In the genomic region with DNA sequence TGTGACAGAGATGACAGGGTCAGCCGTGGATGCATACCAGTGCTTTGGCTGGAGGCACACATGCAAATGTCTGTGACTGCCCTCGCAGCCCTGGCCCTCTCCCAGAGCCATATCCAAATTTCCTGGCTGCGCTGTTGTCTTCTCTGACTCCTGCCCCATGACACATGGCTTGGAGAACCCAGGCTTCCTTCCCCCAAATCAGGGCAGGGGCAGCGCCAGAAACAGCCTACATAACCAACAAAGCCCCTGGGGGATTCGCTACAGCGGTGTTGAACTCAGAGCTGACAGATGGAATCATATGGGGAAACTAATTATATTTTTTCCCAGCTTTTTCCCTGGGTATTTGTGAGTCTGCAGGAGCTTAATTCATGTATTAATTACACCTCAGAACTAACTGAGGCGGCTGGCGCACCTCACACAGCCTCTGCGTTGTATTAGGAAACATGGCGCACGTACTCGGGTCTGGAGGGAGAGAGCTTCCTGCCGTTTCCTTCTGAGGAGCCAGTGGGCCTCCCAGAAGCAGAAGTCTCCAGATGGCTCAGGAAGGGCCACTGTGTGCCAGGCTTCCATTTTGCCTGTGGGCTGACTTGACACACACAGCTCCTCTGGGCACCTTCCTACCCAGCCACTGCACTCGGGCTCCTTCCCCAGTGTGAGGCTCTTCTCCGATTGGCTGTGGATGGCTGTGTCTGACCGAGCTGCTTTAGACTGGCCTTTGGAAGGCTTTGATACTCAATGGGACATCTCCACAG, we compare ENCODE assay signal across 24 mouse cellular contexts. TPM values are rescaled to one million over a fixed set of nuclear protein-coding genes. Genes with fewer than 3 reads are reported as not detected.
DNase-seq lines count a peak whose midpoint lies in the region; ATAC-seq and TF ChIP-seq lines count a peak whose summit lies in the region.
"Had no signal": no experiment of that assay in that cellular context is flagged by ENCODE, and none has a peak within 500 bp of the region (broad histone marks: within the 10 kb centered on the region; RNA-seq: fewer than 3 reads in every experiment).

No protein-coding gene starts in this region.

- H3K27ac ChIP-seq in embryonic facial prominence, embryonic 14.5 days (replicated peaks; ENCODE audit: low read depth, low read length): no peak overlapping the region
- no peak overlapping the region for H3K27ac ChIP-seq in embryonic facial prominence, embryonic 10.5 days (replicated peaks)
- no peak overlapping the region for H3K27ac ChIP-seq in stomach, embryonic 14.5 days (ENCODE audit: low read length)
- H3K27ac ChIP-seq in stomach, postnatal 0 days (replicated peaks): no peak overlapping the region
- H3K27ac ChIP-seq in midbrain, embryonic 13.5 days: no peak overlapping the region
- no peak overlapping the region for H3K27ac ChIP-seq in lung, postnatal 0 days (ENCODE audit: low read length)
- H3K27ac ChIP-seq: embryonic facial prominence, embryonic 12.5 days; gastrocnemius, adult 2 months; heart, embryonic 15.5 days; left cerebral cortex, adult 2 months; limb, embryonic 12.5 days; liver, embryonic 14.5 days had no signal

- no peak for TF ChIP-seq EP300 in stomach, postnatal 0 days (optimal IDR thresholded peaks at IDR 0.05)
- TF ChIP-seq EP300 in lung, postnatal 0 days (IDR thresholded peaks at IDR 0.05): no peak

- ATAC-seq in embryonic facial prominence, embryonic 14.5 days (ENCODE audit: low read depth): peak; percentile 44; the same call in 1 of the 2 replicates
- 0 out of 2 replicates have a peak, but pooled peaks have one; percentile 31 for ATAC-seq in stomach, embryonic 14.5 days (ENCODE audit: insufficient number of reproducible peaks, insufficient read depth, low FRiP score, low read depth)
- ATAC-seq in stomach, postnatal 0 days (ENCODE audit: low FRiP score, low TSS enrichment): no peak
- ATAC-seq in midbrain, embryonic 13.5 days: peak; percentile 51
- ATAC-seq in frontal cortex, adult (ENCODE audit: low TSS enrichment): no peak
- ATAC-seq in lung, postnatal 0 days: no peak

- H3K4me3 ChIP-seq in embryonic facial prominence, embryonic 14.5 days (ENCODE audit: low read depth, low read length): no peak overlapping the region
- H3K4me3 ChIP-seq in embryonic facial prominence, embryonic 10.5 days: no peak overlapping the region
- no peak overlapping the region for H3K4me3 ChIP-seq in stomach, embryonic 14.5 days (ENCODE audit: low read depth, low read length)
- H3K4me3 ChIP-seq in stomach, postnatal 0 days (ENCODE audit: low read depth, low read length): no peak overlapping the region
- no peak overlapping the region for H3K4me3 ChIP-seq in midbrain, embryonic 13.5 days (replicated peaks)
- H3K4me3 ChIP-seq in lung, postnatal 0 days (ENCODE audit: low read depth, low read length): no peak overlapping the region
- H3K4me3 ChIP-seq: embryonic facial prominence, embryonic 12.5 days; gastrocnemius, adult 2 months; heart, embryonic 15.5 days; left cerebral cortex, adult 2 months; limb, embryonic 12.5 days; megakaryocyte, embryonic 14.5 days had no signal

- H3K9me3 ChIP-seq in embryonic facial prominence, embryonic 14.5 days (ENCODE audit: control insufficient read depth, low read length): no peaks in the 10 kb centered on the region
- peaks cover 3% of the 10 kb centered on the region; the same call in 1 of the 2 replicates for H3K9me3 ChIP-seq in embryonic facial prominence, embryonic 10.5 days
- H3K9me3 ChIP-seq in stomach, embryonic 14.5 days (ENCODE audit: control insufficient read depth, low read depth, low read length): no peaks in the 10 kb centered on the region
- H3K9me3 ChIP-seq in stomach, postnatal 0 days (ENCODE audit: control insufficient read depth, low read length): no peaks in the 10 kb centered on the region
- H3K9me3 ChIP-seq in midbrain, embryonic 13.5 days: no peaks in the 10 kb centered on the region
- H3K9me3 ChIP-seq in lung, postnatal 0 days (ENCODE audit: low read length): no peaks in the 10 kb centered on the region
- H3K9me3 ChIP-seq: embryonic facial prominence, embryonic 12.5 days; heart, embryonic 15.5 days; limb, embryonic 12.5 days had no signal

- WGBS in embryonic facial prominence, embryonic 14.5 days: 72% methylated on average over 16 of the region's 16 CpGs
- WGBS in embryonic facial prominence, embryonic 10.5 days: 86% methylated on average over 16 of the region's 16 CpGs
- WGBS in stomach, embryonic 14.5 days: 87% methylated on average over 16 of the region's 16 CpGs
- WGBS in stomach, postnatal 0 days: 83% methylated on average over 16 of the region's 16 CpGs
- 67% methylated on average over 16 of the region's 16 CpGs for WGBS in midbrain, embryonic 13.5 days
- WGBS in lung, postnatal 0 days: 79% methylated on average over 16 of the region's 16 CpGs

- H3K4me2 ChIP-seq in embryonic facial prominence, embryonic 14.5 days (ENCODE audit: low read depth, low read length): no peak overlapping the region
- no peak overlapping the region for H3K4me2 ChIP-seq in stomach, embryonic 14.5 days (replicated peaks; ENCODE audit: low read depth, low read length)
- no peak overlapping the region for H3K4me2 ChIP-seq in stomach, postnatal 0 days (replicated peaks; ENCODE audit: low read depth)
- no peak overlapping the region for H3K4me2 ChIP-seq in midbrain, embryonic 13.5 days (replicated peaks)
- H3K4me2 ChIP-seq in lung, postnatal 0 days (replicated peaks; ENCODE audit: low read depth, low read length): no peak overlapping the region
- H3K4me2 ChIP-seq: embryonic facial prominence, embryonic 12.5 days; heart, embryonic 15.5 days; limb, embryonic 12.5 days had no signal

- no peak for TF ChIP-seq CTCF in stomach, postnatal 0 days (IDR thresholded peaks at IDR 0.05; ENCODE audit: low read depth)
- no peak for TF ChIP-seq CTCF in lung, postnatal 0 days (IDR thresholded peaks at IDR 0.05)

- no peak overlapping the region for H3K9ac ChIP-seq in embryonic facial prominence, embryonic 14.5 days (ENCODE audit: low read depth, low read length)
- H3K9ac ChIP-seq in stomach, embryonic 14.5 days (replicated peaks; ENCODE audit: low read depth, low read length): no peak overlapping the region
- no peak overlapping the region for H3K9ac ChIP-seq in stomach, postnatal 0 days (ENCODE audit: low read length)
- H3K9ac ChIP-seq in midbrain, embryonic 13.5 days (replicated peaks): no peak overlapping the region
- H3K9ac ChIP-seq in lung, postnatal 0 days (replicated peaks; ENCODE audit: low read depth): no peak overlapping the region
- H3K9ac ChIP-seq: embryonic facial prominence, embryonic 12.5 days; heart, embryonic 15.5 days; limb, embryonic 12.5 days; liver, embryonic 14.5 days had no signal

- no peaks in the 10 kb centered on the region for H3K27me3 ChIP-seq in embryonic facial prominence, embryonic 14.5 days (replicated peaks; ENCODE audit: control insufficient read depth, insufficient read depth, low read length)
- no peaks in the 10 kb centered on the region for H3K27me3 ChIP-seq in embryonic facial prominence, embryonic 10.5 days (replicated peaks; ENCODE audit: low read depth, poor library complexity, severe bottlenecking)
- no peaks in the 10 kb centered on the region for H3K27me3 ChIP-seq in stomach, embryonic 14.5 days (ENCODE audit: control insufficient read depth, insufficient read depth, low read length)
- H3K27me3 ChIP-seq in stomach, postnatal 0 days (ENCODE audit: control insufficient read depth, insufficient read depth, low read length): no peaks in the 10 kb centered on the region
- no peaks in the 10 kb centered on the region for H3K27me3 ChIP-seq in midbrain, embryonic 13.5 days
- no peaks in the 10 kb centered on the region for H3K27me3 ChIP-seq in lung, postnatal 0 days (replicated peaks; ENCODE audit: insufficient read depth, low read length)
- H3K27me3 ChIP-seq: CH12.LX; embryonic facial prominence, embryonic 12.5 days; heart, embryonic 15.5 days; limb, embryonic 12.5 days; megakaryocyte, embryonic 14.5 days had no signal

- no peaks in the 10 kb centered on the region for H3K4me1 ChIP-seq in embryonic facial prominence, embryonic 14.5 days (ENCODE audit: control insufficient read depth, insufficient read depth, low read length)
- no peaks in the 10 kb centered on the region for H3K4me1 ChIP-seq in embryonic facial prominence, embryonic 10.5 days
- no peaks in the 10 kb centered on the region for H3K4me1 ChIP-seq in stomach, embryonic 14.5 days (ENCODE audit: control insufficient read depth, insufficient read depth, low read length)
- H3K4me1 ChIP-seq in stomach, postnatal 0 days (replicated peaks; ENCODE audit: control insufficient read depth, insufficient read depth): no peaks in the 10 kb centered on the region
- H3K4me1 ChIP-seq in midbrain, embryonic 13.5 days (replicated peaks): peaks cover 6% of the 10 kb centered on the region; the same call in 1 of the 2 replicates
- H3K4me1 ChIP-seq in lung, postnatal 0 days (ENCODE audit: insufficient read depth, low read depth, low read length): no peaks in the 10 kb centered on the region
- H3K4me1 ChIP-seq: embryonic facial prominence, embryonic 12.5 days; heart, embryonic 15.5 days; limb, embryonic 12.5 days; megakaryocyte, embryonic 14.5 days had no signal

- DNase-seq in embryonic facial prominence, embryonic 14.5 days (ENCODE audit: low spot score): peak; percentile 37
- no peak for DNase-seq in embryonic facial prominence, embryonic 10.5 days (ENCODE audit: low spot score)
- no peak for DNase-seq in stomach, postnatal 0 days (ENCODE audit: low spot score)
- DNase-seq in right cerebral cortex, postnatal 36 days (ENCODE audit: low spot score in 2 of 2): no peak
- no peak for DNase-seq in lung, postnatal 0 days (ENCODE audit: low spot score)
- DNase-seq: adrenal gland, adult 8-10 months; cerebellum, adult 11 months; gastrocnemius, adult 2 months; heart, adult 18-20 months; kidney, adult 18-20 months; kidney, postnatal 10 days; lung, postnatal 10 days; right cerebral cortex, postnatal 14 days; thymus, postnatal 4 days had no signal

- no peaks in the 10 kb centered on the region for H3K36me3 ChIP-seq in embryonic facial prominence, embryonic 14.5 days (ENCODE audit: control insufficient read depth, insufficient read depth, low read length)
- no peaks in the 10 kb centered on the region for H3K36me3 ChIP-seq in embryonic facial prominence, embryonic 10.5 days (replicated peaks)
- H3K36me3 ChIP-seq in stomach, embryonic 14.5 days (ENCODE audit: control insufficient read depth, insufficient read depth, low read length): no peaks in the 10 kb centered on the region
- no peaks in the 10 kb centered on the region for H3K36me3 ChIP-seq in stomach, postnatal 0 days (ENCODE audit: control insufficient read depth, insufficient read depth, low read length)
- H3K36me3 ChIP-seq in midbrain, embryonic 13.5 days: no peaks in the 10 kb centered on the region
- no peaks in the 10 kb centered on the region for H3K36me3 ChIP-seq in lung, postnatal 0 days (ENCODE audit: insufficient read depth, low read length)
- H3K36me3 ChIP-seq: embryonic facial prominence, embryonic 12.5 days; heart, embryonic 15.5 days; limb, embryonic 12.5 days had no signal

RNA-seq across cellular contexts. Expression of gene C1ql2, which starts 18.9 kb away (rescaled TPM):
- polyA plus RNA-seq in embryonic facial prominence, embryonic 14.5 days (2014; fragmentation: Nextera tagmentation; extraction: Ambion mirVana): 0.08 TPM in 1 of 2 replicates, not detected in the other
- 0.14 and 0.24 TPM in 2 replicates for polyA plus RNA-seq in embryonic facial prominence, embryonic 10.5 days (2016; fragmentation: Nextera tagmentation; extraction: Ambion mirVana)
- not detected in 2 replicates for polyA plus RNA-seq in stomach, embryonic 14.5 days (2014; fragmentation: Nextera tagmentation; extraction: Ambion mirVana)
- polyA plus RNA-seq in stomach, postnatal 0 days (2015; fragmentation: Nextera tagmentation; extraction: Ambion mirVana): 0.21 and 0.23 TPM in 2 replicates
- polyA plus RNA-seq in midbrain, embryonic 13.5 days (2015; fragmentation: Nextera tagmentation; extraction: Ambion mirVana): 6.1 and 8.0 TPM in 2 replicates
- not detected in 2 replicates for polyA plus RNA-seq in lung, postnatal 0 days (2015; fragmentation: Nextera tagmentation; extraction: Ambion mirVana)
- polyA plus RNA-seq: heart, embryonic 15.5 days; limb, embryonic 12.5 days; liver, embryonic 14.5 days had no signal

RNA-seq across cellular contexts. Expression of gene Steap3, which starts 48.9 kb away (rescaled TPM):
- 12.9 and 13.2 TPM in 2 replicates for polyA plus RNA-seq in embryonic facial prominence, embryonic 14.5 days (2014; fragmentation: Nextera tagmentation; extraction: Ambion mirVana)
- 2.6 and 3.6 TPM in 2 replicates for polyA plus RNA-seq in embryonic facial prominence, embryonic 10.5 days (2016; fragmentation: Nextera tagmentation; extraction: Ambion mirVana)
- polyA plus RNA-seq in stomach, embryonic 14.5 days (2014; fragmentation: Nextera tagmentation; extraction: Ambion mirVana): 4.3 and 5.1 TPM in 2 replicates
- polyA plus RNA-seq in stomach, postnatal 0 days (2015; fragmentation: Nextera tagmentation; extraction: Ambion mirVana): 2.8 and 3.2 TPM in 2 replicates
- 1.5 and 2.1 TPM in 2 replicates for polyA plus RNA-seq in midbrain, embryonic 13.5 days (2015; fragmentation: Nextera tagmentation; extraction: Ambion mirVana)
- 4.3 and 4.4 TPM in 2 replicates for polyA plus RNA-seq in lung, postnatal 0 days (2015; fragmentation: Nextera tagmentation; extraction: Ambion mirVana)

Comparison
In these comparisons a context has a peak if more than half of its experiments do, and no peak if none do; other contexts are left out.
1. ATAC-seq: peak in embryonic facial prominence, embryonic 14.5 days (single experiment), stomach, embryonic 14.5 days (single experiment) and midbrain, embryonic 13.5 days (single experiment); none in stomach, postnatal 0 days (single experiment), frontal cortex, adult (single experiment) and lung, postnatal 0 days (single experiment).